Mouse (Mus musculus): ENCODE data around the gene Smim26. TPM values are rescaled to one million over a fixed set of nuclear protein-coding genes. Genes with fewer than 3 reads are reported as not detected.

The Smim26 gene
- 29.0 and 35.2 TPM in 2 replicates for polyA plus RNA-seq (2012; rRNA removed)

GRCm38 (mm10) chr2:144593951-144594651 is at the start of gene Smim26:
Gene Smim26 (plus strand): TSS chr2:144594054.

GRCm38 (mm10) chr2:144550529-144550928 is 43.3 kb upstream of the Smim26 start, which contains the start of gene Rbbp9:
Gene Rbbp9 (minus strand): TSS chr2:144550869.

GRCm38 (mm10) chr2:144555820-144556552 is 37.9 kb upstream of the Smim26 start, which contains the start of gene Sec23b:
Gene Sec23b (plus strand): TSS chr2:144556229.

GRCm38 (mm10) chr2:144599831-144600687 is 6.2 kb downstream of the Smim26 start, which contains the start of gene Dtd1:
Gene Dtd1 (plus strand): TSS chr2:144599897.

Other genes starting within 250 kb of the Smim26 start
- gene Kat14, start 225.1 kb upstream of the Smim26 start, polyA plus RNA-seq (2012; rRNA removed), result 42.1 and 46.0 TPM in 2 replicates
- not detected in 2 replicates for gene Pet117, start 225.1 kb upstream of the Smim26 start, polyA plus RNA-seq (2012; rRNA removed)
- gene Dzank1, start 66.6 kb upstream of the Smim26 start, polyA plus RNA-seq (2012; rRNA removed), result 2.6 and 3.0 TPM in 2 replicates
- gene Polr3f, start 66.3 kb upstream of the Smim26 start, polyA plus RNA-seq (2012; rRNA removed), result 26.1 and 32.4 TPM in 2 replicates
- gene Rbbp9, start 43.2 kb upstream of the Smim26 start, polyA plus RNA-seq (2012; rRNA removed), result 28.5 and 40.4 TPM in 2 replicates
- gene Sec23b, start 37.8 kb upstream of the Smim26 start, polyA plus RNA-seq (2012; rRNA removed), result 84.8 and 90.9 TPM in 2 replicates
- 19.3 and 21.4 TPM in 2 replicates for gene Dtd1, start 5.8 kb downstream of the Smim26 start, polyA plus RNA-seq (2012; rRNA removed)
- gene Scp2d1, start 229.6 kb downstream of the Smim26 start, polyA plus RNA-seq (2012; rRNA removed), result not detected in 2 replicates